Mouse (Mus musculus): ENCODE results near the gene Dnaic2.

GRCm38 (mm10) chr11:114793868-114794545, 66.8 kb downstream of the Dnaic2 start:
- TF ChIP-seq MAFK (IDR thresholded peaks at IDR 0.05; ENCODE audit: insufficient replicate concordance, low read length), result no peak
- no peak for TF ChIP-seq CTCF (conservative IDR thresholded peaks at IDR 0.05 in 1 of 2, IDR thresholded peaks at IDR 0.05 in 1 of 2; ENCODE audit: low read depth in 2 of 2, low read length in 2 of 2)
- no peak for TF ChIP-seq JUN (IDR thresholded peaks at IDR 0.05; ENCODE audit: insufficient read depth, low read depth, low read length)
- TF ChIP-seq TCF12 (IDR thresholded peaks at IDR 0.05; ENCODE audit: low read depth, low read length), result no peak
